Mouse (Mus musculus) brain, embryonic 14.5 days (tissue): ENCODE measurements around the gene Dhx32. TPM values are rescaled to one million over a fixed set of nuclear protein-coding genes. Genes with fewer than 3 reads are reported as not detected.

Source experiments
- DNase-seq: peaks from one replicate; pipeline ENCODE4 v3.0.0-alpha.2; 2011; ENCODE audit warnings: low read depth
- CTCF ChIP-seq: fragments of 200-500 bp; IDR thresholded peaks from 2 replicates; pipeline ENCODE4 v1.5.1; 2012; ENCODE audit warnings: inconsistent platforms, mild to moderate bottlenecking, moderate library complexity, borderline replicate concordance; ENCODE audit not compliant: insufficient read depth, insufficient read length; ENCODE audit errors: extremely low read depth
- POLR2A ChIP-seq: fragments of 200-500 bp; IDR thresholded peaks from 2 replicates; pipeline ENCODE4 v1.6.1; 2012; ENCODE audit warnings: mild to moderate bottlenecking, inconsistent platforms, borderline replicate concordance; ENCODE audit not compliant: poor library complexity, insufficient read depth, insufficient read length, severe bottlenecking; ENCODE audit errors: extremely low read depth
- polyA plus RNA-seq: library from polyadenylated mRNA; depleted of rRNA; stranded (reverse); fragments of >200 nt; gene quantifications from 2 replicates; pipeline ENCODE4 v1.2.3, GENCODE M21; 2012

Gene Dhx32
- polyA plus RNA-seq, 1 experiment: 31.6 TPM

GRCm38 (mm10) chr7:133793248-133794131 is 11.0 kb upstream of the Dhx32 start:
- TF ChIP-seq CTCF (no peak), POLR2A (no peak)
- peak; percentile 70 for DNase-seq

GRCm38 (mm10) chr7:133792771-133793170 is 10.2 kb upstream of the Dhx32 start:
- TF ChIP-seq CTCF: no peak

GRCm38 (mm10) chr7:133790608-133791229 is 8.2 kb upstream of the Dhx32 start:
- DNase-seq: no peak
- TF ChIP-seq POLR2A (no peak), CTCF (no peak)

More at GRCm38 (mm10) chr7:133792771-133793170, 10.2 kb upstream of the Dhx32 start:
- DNase-seq: no peak

DNA sequence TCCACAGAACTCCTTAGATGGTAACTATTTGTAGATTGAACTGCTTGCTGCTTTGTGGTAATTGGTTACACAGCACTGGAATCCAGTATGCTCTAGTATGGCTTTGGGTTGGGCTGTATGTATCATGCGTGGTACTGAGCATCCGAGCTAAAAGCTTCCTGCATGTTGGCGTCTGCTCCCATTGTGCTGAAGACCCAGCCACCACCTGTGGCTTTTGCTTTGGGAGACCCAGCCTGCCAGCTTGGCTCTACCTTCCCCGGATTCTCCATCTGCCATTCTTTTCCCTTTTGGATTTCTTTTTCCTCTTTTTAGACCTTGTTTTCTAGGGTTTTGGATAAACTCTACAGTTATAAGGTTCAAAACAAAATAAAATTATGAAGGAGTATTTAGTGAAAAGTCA is 7.6 kb upstream of the Dhx32 start:
- TF ChIP-seq CTCF: no peak
- no peak for TF ChIP-seq POLR2A
- DNase-seq: no peak

DNA sequence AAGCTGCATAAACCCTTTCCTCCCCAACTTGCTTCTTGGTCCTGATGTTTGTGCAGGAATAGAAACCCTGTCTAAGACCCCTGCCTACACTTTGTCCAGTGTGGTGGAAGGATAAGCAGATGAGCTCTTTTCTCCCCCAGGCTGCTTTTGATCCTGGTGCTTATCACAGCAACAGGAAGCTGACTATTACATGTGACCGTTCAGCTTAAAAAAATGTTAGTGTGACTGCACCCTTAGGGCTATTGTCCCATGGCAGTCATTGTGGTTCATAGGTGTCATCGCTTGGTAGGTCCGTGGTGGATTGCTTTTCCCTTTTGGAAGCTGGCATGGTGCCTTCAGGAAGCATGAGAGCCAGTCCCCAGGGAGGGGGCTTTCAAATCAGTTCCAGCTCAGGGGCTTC is 5.6 kb upstream of the Dhx32 start:
- no peak for TF ChIP-seq POLR2A
- no peak for TF ChIP-seq CTCF
- DNase-seq: no peak

GRCm38 (mm10) chr7:133787571-133787970 is 5.0 kb upstream of the Dhx32 start:
- TF ChIP-seq POLR2A (no peak), CTCF (no peak)
- DNase-seq: no peak

GRCm38 (mm10) chr7:133781991-133782390 is 535 bp downstream of the Dhx32 start:
- DNase-seq: no peak
- TF ChIP-seq POLR2A (no peak), CTCF (no peak)

- TF ChIP-seq CTCF: no peak
- DNase-seq: no peak
Measured at GRCm38 (mm10) chr7:133781583-133781982, 943 bp downstream of the Dhx32 start.

GRCm38 (mm10) chr7:133776626-133776996 is 5.9 kb downstream of the Dhx32 start, which contains the start of gene Fank1:
Gene Fank1, plus strand, starts transcription at chr7:133776861.
- TF ChIP-seq POLR2A (peak; percentile 47; the same call in 1 of the 2 replicates), CTCF (no peak)
- DNase-seq: peak; percentile 94

GRCm38 (mm10) chr7:133775796-133776625 is 6.5 kb downstream of the Dhx32 start:
- DNase-seq: no peak
- TF ChIP-seq POLR2A: no peak
- TF ChIP-seq CTCF: no peak

DNA sequence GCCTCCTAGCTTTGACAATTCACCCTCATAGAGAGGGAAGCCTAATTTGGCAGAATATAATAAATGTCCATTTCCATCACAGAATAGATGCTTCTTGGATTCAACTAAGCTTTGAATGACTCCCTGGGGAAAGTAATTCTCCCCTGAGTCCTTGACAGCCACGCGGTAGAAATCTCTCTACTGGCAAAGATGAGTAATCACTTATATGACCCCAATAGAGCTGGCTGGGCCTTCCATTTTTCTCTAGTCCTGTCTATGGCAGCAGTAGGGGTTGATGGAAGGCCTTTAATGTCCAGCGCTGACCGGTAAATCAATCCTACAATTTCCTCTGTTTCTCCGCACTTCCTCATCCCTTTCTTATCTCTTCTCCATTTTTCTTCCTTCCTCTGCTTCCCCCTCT is 7.3 kb downstream of the Dhx32 start:
- TF ChIP-seq CTCF (no peak), POLR2A (no peak)
- DNase-seq: no peak
